Mouse (Mus musculus) right cerebral cortex, adult 2 months (tissue): ENCODE results near the gene Clec9a.

Experiments used
- DNase-seq, 2 experiments: peaks; one replicate each; pipeline ENCODE4 v3.0.0; 2021 to 2022; ENCODE audit warnings: low spot score in 2 of 2

Gene Clec9a

DNA sequence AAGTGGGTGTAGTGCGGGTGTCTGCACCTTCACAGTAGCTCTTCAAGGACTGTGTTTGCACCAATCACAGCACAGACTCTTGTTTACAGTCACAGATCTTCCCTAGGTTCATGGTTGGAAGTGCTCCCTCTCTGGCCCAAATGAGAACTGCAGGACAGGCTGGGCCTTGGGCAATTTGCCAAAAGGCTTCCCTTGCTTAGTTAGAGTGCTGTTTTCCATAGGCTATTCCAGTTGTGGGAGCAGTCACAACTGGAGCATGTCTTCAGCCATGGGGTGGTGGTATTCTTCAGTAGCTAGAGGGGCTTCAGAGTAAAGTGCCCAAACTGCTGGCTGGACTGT lies 15.0 kb downstream of the Clec9a start:
- DNase-seq = peak; percentile 66 to 67

DNA sequence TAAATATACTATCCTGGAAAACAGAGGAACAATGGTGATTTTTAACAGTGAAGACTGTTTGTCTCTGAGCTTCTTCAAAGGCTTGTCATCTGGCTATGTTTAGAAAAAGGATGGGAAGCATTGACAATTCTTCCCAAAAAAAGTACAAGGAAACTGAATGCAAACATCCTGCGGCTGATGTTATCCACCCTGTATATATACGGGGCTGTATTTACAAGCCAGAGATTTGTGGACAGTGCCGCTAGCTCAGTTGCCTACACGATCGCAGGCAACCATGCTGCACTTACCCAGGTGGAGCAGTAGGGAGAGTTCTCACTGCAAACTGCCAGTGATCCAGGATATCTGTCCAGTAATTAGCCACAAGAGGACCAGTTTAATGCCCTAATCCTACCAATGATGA lies 16.6 kb downstream of the Clec9a start:
- DNase-seq = no peak

DNA sequence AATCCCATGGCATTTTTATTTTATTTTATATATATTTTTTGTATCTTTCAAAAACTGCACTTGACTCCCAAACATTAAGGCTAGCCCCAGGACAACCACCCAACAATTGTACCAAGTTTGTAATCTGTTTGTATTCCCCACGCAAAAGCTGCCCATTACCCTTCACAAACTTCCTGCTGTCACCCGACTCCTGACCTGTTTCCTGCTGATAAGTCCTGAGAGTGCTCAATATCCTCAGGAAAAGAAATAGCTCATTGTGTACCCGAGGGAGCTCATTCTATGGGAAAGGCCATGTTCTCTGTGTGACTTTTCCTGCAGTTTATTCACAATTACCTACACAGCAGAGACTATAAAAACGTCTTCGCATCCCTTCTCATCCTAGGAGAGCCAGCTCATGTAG lies 17.1 kb downstream of the Clec9a start:
- DNase-seq = no peak

DNA sequence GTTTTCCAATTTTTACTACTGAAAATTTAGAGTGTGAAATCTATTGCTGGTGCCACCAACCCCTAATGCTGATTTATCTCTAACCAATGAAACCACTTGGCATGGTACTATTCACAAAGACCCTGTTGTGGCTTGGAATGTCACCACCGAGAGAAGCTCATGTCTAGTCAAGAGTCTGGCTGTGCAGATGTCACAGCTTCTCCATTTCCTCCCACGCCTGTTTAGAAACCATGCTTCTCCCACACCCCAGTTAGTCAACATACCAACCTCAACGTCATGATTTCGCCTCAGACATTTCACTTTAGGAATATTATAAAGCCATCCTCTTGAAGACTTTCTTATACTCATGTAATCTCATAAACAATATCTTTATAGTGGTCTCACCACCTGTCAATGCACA lies 18.6 kb downstream of the Clec9a start:
- no peak for DNase-seq

DNA sequence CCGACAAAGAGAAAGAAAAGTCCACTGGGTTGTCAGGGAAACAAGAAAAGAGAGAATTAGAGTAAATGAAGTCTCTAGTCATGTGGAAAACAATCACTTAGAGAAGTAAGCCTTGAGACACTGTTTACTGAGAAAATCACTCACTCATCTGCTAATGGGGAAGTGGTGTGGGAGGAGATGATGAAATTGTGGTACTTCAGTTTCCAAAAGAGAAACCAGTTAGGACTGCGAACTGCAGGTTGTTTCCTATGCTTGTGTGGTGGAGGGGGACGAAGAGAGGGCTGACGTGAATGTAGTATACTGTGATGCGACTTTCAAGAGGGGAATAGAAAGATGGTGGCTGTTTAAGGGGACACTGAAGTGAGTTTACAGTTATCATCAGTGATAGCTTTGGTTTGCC lies 25.6 kb downstream of the Clec9a start:
- DNase-seq = no peak

DNA sequence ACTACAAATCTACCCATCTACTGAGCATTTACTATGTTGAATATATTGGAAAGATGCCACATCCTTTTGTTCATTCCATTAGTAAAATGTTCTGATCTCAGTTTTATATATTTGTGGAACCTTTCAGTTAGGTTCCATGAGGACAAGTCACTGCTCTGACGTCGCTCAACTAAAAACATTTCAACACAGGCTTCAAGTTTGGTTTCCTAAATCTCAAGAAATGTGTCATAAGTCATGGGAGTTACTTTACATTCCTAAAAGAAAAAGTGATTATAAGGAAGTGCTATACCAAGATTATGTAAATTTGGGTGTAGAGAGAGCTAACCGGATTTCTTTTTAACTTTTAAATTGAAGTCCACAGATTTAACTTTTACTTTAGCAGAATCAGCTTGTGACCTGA lies 27.4 kb downstream of the Clec9a start:
- no peak for DNase-seq

DNA sequence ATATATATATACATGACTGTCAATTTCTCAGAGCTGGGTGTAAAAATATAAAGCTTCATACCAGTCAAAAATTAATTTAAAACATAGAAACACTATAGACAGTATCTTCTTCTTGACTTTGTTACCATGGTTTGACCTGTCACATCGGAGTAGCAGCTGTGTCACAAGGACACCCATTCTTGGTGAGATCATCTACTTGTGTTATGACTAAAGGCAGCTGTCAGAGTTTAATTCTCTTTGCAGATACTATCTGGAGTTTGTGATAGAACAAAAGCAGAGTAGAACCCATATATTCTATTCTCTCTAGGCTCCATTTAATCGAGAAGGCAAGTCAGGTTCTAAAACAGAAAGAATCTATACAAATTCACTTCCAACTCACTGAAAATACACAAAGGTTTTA lies 29.4 kb downstream of the Clec9a start:
- DNase-seq = no peak

DNA sequence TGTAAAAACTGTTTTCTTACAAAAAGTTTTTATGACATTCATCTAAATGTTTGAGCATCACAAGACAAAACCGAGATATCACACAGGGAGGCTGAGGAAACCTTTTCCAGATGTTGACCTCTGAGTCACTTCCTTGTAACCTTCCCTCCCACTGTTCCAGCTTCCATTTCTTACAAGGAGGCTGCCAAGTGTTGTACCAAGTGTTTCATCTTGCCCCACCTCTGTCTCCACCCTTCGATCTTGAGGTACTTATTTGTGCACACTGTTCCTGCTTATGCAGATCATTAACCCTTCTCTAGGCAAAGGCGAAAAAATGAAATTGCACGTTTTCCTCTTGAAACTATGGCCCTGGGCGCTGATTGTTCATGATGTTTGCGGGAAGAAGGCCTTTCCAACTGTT lies 41.1 kb downstream of the Clec9a start:
- DNase-seq = no peak

DNA sequence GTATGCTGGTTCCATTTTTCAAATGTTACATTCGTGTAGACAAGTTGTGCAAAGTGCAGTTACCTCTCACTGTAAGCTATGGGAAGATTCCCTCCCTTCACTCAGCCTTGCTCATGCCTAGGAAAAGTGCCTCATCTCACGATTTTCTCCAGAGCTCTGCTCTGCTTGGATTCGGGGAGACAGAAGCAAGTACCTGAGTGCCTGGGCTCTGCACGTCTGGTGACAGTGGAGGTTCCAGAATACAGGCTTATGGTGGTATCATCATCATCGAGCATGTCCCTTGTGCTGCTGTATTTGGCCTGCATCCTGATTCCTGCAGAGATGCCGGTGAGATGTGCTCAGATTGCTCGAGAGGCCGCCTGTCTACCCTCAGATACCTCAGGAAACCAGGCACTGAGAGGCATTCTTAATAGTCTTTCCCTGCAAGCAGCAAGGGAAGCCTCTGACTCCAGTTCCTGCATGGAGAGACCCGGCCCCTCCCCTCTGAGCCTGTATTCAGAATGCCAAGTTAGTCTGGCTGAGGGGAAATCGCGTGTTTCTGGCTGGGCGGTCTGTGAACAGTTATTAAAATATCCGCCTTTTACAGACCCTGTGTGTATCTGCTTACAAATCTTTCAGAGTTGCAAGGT lies 42.9 kb downstream of the Clec9a start, which contains the start of gene Clec1a:
TSS of gene Clec1a (minus strand) at position 590 of the 629 bp plus-strand sequence.
- DNase-seq = no peak

DNA sequence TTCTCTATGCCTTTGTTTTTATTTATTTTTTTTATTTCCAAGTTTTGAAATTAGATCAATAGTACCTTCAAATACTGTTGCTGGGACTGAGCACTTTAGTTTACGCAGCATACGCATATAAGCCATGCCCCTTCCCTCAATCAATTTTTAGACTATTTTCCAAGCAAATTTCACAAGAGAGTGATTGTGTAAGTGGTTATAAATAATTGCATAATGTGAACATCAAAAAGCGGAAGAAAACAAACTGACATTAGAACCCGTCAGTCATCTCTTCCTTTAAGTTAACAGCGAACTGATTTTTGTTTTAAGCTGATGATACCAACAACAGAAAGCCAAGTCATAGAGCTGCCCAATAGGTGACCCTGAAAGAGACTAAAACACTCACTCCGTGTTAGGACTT lies 62.7 kb downstream of the Clec9a start:
- DNase-seq = no peak

DNA sequence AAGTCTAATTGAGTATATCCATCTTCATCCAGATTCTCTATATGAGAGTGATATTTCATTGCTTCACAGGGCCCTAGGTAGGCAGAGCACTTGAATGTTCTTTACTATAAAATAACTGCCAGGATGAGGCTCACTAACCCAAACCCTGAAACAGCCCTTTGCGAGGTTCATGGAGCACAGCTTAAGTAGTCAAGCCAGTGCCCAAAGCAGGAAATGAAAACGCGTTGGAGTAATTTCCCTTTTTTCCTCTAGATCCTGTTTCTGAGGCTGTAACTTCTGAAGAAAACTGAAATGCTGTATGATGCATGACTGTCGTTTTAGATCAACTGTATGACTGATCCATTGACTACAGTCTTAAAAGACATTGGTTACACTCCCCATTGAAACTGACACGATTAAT lies 64.0 kb downstream of the Clec9a start:
- no peak for DNase-seq
